Mouse (Mus musculus) olfactory bulb, adult 2 months (tissue): Measurements from ENCODE around the gene Cryba4. TPM values are rescaled to one million over a fixed set of nuclear protein-coding genes. Genes with fewer than 3 reads are reported as not detected.

Experiments used
- H3K27ac ChIP-seq: fragments of 200-500 bp; 2 replicates; pipeline ENCODE4 v1.5.1; 2012; ENCODE audit warnings: low read depth, low read length; ENCODE audit not compliant: insufficient read depth
- H3K4me1 ChIP-seq: fragments of 200-500 bp; 2 replicates; pipeline ENCODE4 v1.6.1; 2012; ENCODE audit warnings: low read length; ENCODE audit not compliant: control insufficient read depth, insufficient read depth
- H3K4me3 ChIP-seq: fragments of 200-500 bp; 2 replicates; pipeline ENCODE4 v1.5.1; 2012; ENCODE audit warnings: mild to moderate bottlenecking, low read depth, low read length, moderate library complexity; ENCODE audit not compliant: insufficient read depth
- CTCF ChIP-seq: fragments of 200-500 bp; IDR thresholded peaks from 2 replicates; pipeline ENCODE4 v1.5.1; 2012; ENCODE audit warnings: low read depth, mild to moderate bottlenecking, low read length, moderate library complexity; ENCODE audit not compliant: insufficient read depth
- POLR2A ChIP-seq: fragments of 200-500 bp; IDR thresholded peaks from 2 replicates; pipeline ENCODE4 v1.6.1; 2012; ENCODE audit warnings: mild to moderate bottlenecking, low read depth, low read length, moderate library complexity; ENCODE audit not compliant: insufficient read depth
- WGBS: fragments of 180-500 bp; shearing (Covaris S2); methylation state at CpG from one replicate; pipeline ENCODE4 v1.1.7; 2018; 5-methylcytosine and 5-hydroxymethylcytosine counted together
- polyA plus RNA-seq: library from polyadenylated mRNA; stranded (reverse); fragments of >200 nt; gene quantifications from 2 replicates; pipeline ENCODE4 v1.2.4, GENCODE M21; 2012; ENCODE audit warnings: low replicate concordance; ENCODE audit not compliant: missing spikeins, insufficient read depth, insufficient read length

Cryba4 gene
- polyA plus RNA-seq, 1 experiment, result not detected

DNA sequence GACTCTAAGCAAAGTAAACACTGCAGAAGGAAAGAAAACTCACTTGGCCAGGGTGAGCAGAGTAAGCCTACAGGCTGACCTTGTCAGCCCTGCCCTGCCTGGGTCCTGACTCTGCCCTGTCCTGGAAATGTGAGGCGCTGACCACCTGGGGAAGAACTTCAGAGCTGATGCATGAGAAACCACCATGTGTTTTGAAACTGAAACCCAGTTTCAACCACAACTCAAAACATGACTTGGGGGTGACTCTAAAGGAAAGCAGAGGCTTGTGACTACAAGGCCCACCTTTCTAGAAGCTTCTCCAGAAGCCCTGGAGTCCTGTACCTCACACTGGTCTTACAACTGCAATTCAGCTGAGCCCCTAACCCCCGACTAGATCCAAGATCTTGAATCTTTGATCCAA, 20.6 kb upstream of the Cryba4 start:
- Histone ChIP-seq H3K4me1 (peaks cover 19% of the 10 kb centered on the region), H3K4me3 (no peak overlapping the region), H3K27ac (no peak overlapping the region)
- WGBS, result 73% methylated on average over 2 of the region's 2 CpGs
- TF ChIP-seq CTCF, result no peak

DNA sequence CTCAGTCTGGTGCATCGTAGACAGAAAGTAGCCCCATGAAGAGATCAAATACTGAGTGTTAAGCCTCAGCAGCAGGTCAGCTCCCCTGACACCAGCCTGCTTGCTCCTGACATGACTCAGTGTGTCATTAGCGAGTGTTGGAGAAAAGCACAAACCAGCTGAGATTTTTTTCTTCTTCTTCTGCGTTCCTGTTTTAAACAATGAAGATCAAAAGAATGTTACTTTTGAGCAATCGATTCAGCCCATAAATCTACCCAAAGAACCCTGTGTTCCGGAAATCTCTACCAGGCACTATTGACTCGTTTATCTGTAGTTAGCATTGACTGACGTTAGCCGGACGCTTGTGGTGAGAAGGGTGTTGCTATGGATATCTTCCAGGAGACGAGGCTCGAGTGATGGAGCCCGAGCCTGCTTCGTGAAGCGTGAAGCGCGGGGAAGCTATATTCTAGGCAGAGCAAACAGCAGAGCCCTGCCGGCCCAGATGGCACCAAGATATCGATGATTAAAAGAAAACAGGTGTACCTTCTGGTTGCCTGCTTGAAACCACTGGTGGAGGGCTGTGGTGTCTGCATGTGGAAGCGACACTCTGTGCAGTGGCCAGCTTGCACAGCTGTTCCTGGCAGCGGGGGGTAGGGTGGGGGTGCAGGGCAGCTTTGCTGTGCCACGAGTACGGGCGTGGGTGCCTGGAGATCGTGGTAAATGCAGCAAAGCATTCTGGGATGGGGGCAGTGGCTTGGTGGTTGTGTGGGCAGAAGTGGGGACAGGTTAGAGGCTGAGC, 18.6 kb upstream of the Cryba4 start:
- TF ChIP-seq CTCF (no peak), POLR2A (no peak)
- no peak overlapping the region for H3K27ac ChIP-seq
- no peak overlapping the region for H3K4me3 ChIP-seq
- peaks cover 18% of the 10 kb centered on the region for H3K4me1 ChIP-seq
- WGBS, result 26% methylated on average over 24 of the region's 24 CpGs

DNA sequence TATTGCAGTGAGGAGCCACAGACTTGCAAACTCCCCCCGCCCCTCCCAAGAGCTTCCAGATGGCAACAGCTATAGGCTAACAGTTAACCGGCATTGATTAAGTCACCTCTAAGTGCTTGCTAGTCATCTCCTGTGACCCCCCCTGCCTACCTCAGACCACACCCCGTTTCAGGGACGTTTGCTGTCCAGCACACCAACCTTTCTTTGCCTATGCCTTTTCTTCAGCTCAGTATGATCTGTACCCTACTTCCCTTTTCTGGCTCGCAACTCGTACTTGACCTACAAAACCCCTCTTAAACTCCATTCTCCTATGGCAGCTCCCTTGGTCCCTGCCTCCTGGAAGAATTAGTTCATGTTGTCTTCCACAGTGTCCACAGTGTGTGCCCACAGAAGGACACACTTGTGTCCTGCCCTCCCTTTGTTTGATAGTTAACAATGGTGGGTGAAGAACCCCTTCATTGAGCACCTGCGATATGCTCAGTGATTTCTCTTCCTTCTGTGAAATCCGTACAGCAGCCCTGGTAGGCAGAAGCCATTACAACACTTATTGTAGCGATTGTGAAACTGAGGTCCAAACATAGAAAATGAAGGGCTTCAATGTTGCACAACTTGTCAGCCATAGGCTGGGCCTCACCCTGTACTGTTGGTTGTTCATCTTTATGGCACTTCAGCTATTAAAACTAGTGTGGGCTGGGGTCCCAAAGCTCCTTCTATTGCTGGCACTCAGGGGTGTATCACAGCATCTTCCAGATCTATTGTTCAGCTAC, 13.9 kb upstream of the Cryba4 start:
- TF ChIP-seq CTCF, result no peak
- no peak for TF ChIP-seq POLR2A
- 76% methylated on average over 9 of the region's 9 CpGs for WGBS
- H3K4me3 ChIP-seq, result no peak overlapping the region
- H3K27ac ChIP-seq, result no peak overlapping the region
- H3K4me1 ChIP-seq, result peaks cover 13% of the 10 kb centered on the region

DNA sequence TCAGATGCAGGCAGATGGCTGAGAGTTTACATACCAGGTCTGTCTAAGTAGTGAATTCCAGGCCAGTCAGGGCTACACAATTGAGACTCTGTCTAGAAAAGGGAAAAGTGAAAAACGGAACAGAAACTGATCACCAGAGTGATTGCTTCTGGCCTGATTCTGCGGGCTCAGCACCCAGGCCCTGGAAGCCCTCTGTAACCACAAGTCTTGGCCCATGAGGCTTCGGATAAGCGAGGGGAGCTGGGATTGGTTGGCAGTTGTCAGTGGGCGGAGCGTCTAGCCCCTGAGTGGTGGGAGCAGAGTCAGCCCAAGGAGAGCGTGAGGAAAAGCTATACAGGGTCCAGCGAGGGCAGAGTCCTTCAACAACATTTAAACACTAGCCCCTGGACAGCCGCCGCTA, 13.2 kb upstream of the Cryba4 start:
- Histone ChIP-seq H3K4me3 (no peak overlapping the region), H3K27ac (no peak overlapping the region), H3K4me1 (peaks cover 8% of the 10 kb centered on the region)
- no peak for TF ChIP-seq CTCF
- TF ChIP-seq POLR2A, result no peak
- WGBS, result 39% methylated on average over 10 of the region's 10 CpGs

DNA sequence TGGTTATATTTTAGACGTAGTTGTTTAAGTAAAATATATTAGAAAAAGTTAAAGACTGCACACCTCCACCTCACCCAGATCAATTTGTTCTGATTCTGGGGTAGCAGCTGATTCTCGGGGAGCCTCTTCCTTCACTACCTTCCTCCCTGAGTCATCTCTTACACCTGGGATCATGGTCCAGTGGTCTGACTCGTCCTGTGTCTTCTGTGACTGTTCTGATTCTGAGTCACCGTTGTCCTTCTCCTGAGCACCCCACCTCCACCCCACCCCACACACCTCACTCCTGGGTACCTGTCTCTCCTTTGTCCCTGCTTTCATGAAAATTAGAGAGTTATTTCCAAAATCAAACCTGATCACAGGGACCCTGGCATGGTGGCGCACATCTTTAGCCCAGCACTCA, 12.8 kb upstream of the Cryba4 start:
- H3K27ac ChIP-seq, result no peak overlapping the region
- TF ChIP-seq POLR2A (no peak), CTCF (no peak)
- no peak overlapping the region for H3K4me3 ChIP-seq
- peaks cover 4% of the 10 kb centered on the region; the same call in 1 of the 2 replicates for H3K4me1 ChIP-seq
- WGBS, result 88% methylated on average over 5 of the region's 5 CpGs

DNA sequence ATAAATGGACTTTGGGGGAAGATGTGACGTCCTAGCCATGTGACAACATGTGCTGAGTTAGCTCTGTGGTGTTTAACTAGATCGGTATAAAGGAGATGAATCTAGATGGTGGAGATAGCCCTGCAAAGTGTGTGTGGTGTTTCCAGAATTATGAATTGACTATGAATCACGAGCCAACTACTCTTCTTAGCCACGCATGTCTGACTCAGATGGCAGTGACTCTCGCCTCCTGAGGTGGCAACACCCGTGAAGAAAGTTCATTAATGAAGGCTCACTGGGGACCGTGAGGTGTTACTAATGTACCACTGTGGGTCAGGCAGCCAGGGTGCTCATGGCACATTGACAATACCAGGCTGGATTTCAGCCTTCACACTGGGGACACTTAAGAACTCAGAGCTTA, 11.8 kb upstream of the Cryba4 start:
- Histone ChIP-seq H3K4me3 (no peak overlapping the region), H3K4me1 (peaks cover 1% of the 10 kb centered on the region; the same call in 1 of the 2 replicates), H3K27ac (no peak overlapping the region)
- TF ChIP-seq POLR2A (no peak), CTCF (no peak)
- 80% methylated on average over 7 of the region's 7 CpGs for WGBS

DNA sequence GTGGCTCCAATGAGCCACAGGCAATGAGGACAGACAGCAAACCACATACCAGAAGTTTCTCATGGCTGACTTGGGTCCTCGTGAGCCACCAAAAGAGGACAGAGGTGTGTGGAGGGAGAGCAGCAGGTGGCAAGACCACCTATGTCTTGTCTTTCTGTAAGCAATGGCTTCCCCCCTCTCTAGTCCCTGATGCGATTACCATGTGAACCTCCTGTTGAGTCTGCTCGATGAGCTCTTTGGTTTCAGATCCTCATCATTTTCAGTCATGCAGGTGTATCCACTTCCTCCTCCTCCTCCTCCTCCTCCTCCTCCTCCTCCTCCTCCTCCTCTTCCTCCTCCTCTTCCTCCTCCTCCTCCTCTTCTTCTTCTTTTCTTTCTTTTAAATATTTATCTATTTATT, 8.5 kb upstream of the Cryba4 start:
- TF ChIP-seq CTCF, result no peak
- TF ChIP-seq POLR2A, result no peak
- Histone ChIP-seq H3K27ac (no peak overlapping the region), H3K4me1 (peaks cover 10% of the 10 kb centered on the region), H3K4me3 (no peak overlapping the region)
- 83% methylated on average over 3 of the region's 3 CpGs for WGBS

DNA sequence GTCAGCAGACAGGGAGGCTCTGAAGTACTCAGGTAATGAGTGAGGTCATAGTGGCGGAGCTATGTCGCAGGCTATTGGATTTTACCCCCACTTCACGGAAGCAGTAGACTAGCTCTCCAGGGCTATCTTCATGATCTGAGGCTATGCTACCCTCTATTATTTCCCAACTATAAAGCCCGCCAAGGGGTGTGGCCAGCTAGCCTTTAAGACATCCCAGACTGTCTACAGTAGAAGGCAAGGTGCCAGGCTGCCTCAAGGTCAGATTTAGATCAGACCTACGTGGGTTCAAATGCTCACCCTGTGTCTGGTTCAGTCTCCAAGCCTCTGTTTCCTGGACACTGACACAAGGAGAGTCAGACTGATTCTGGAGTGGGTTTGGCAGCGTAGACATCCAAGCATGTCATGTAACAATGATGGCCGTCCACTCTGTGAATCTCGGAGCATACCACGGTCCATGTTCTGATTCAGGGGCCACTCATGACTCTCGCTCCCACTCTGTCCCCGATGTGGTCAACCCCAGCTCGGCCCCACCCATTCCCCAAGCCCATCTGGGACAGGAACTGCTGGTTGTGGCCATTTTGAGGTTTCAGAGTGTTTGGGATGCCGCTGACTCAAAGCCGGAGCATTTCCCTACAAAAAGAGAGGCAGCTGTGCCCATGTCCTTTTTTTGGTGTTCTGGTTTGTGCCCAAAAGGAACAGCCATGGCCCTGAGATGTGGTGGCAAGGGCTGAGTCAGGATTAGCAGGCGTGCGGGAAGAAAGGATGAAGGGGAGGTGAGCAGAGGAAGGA, 7.7 kb upstream of the Cryba4 start:
- no peak for TF ChIP-seq CTCF
- no peak for TF ChIP-seq POLR2A
- Histone ChIP-seq H3K4me1 (peaks cover 17% of the 10 kb centered on the region), H3K27ac (no peak overlapping the region), H3K4me3 (no peak overlapping the region)
- WGBS, result 90% methylated on average over 16 of the region's 16 CpGs

DNA sequence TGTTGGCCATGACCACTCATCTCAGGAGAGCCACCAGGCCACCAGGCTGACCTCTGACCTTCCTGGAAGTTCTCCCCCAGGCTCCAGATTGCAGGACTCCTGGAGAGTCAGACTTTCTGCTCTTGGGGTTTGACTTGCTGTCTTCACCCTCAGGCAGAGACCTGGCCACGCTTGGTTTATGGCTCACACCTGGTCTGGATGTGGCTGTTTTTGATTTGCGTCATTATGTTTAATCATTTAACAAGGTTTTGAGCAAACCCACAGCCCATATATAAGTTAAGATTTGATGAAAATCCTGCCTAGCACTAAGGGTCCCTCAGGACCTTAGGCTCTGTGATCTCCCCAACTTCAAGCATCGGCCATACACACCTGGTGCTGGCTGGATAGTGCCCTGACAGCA, 5.6 kb upstream of the Cryba4 start:
- Histone ChIP-seq H3K4me1 (peaks cover 27% of the 10 kb centered on the region), H3K27ac (no peak overlapping the region), H3K4me3 (no peak overlapping the region)
- WGBS, result 98% methylated on average over 3 of the region's 3 CpGs
- no peak for TF ChIP-seq CTCF
- no peak for TF ChIP-seq POLR2A
